Mouse (Mus musculus): ENCODE measurements at regions not wholly inside any gene's neighbourhood (a gene's known extent, or its start where the extent isn't known, plus 50 kb on each side); places are given as distances from the start of the nearest gene placed in this dataset.

- H3K4me1 ChIP-seq (ENCODE audit: control insufficient read depth in 1 of 2, insufficient read depth in 2 of 2, low read length in 2 of 2) = no peaks in the 10 kb centered on the region
- H3K27me3 ChIP-seq (ENCODE audit: control insufficient read depth in 1 of 2, insufficient read depth in 2 of 2, low read length in 2 of 2) = no peaks in the 10 kb centered on the region; a peak in 1 of 4 replicates
- H3K36me3 ChIP-seq (ENCODE audit: control insufficient read depth in 1 of 2, insufficient read depth in 2 of 2, low read length in 2 of 2) = no peaks in the 10 kb centered on the region
- no peaks in the 10 kb centered on the region for H3K79me2 ChIP-seq (ENCODE audit: control insufficient read depth, insufficient read depth, low read length, poor library complexity)
- H3K27ac ChIP-seq (ENCODE audit: control insufficient read depth, low read depth, low read length) = no peak overlapping the region
- no peak for TF ChIP-seq SMC3 (IDR thresholded peaks at IDR 0.05; ENCODE audit: low read depth, low read length)
- TF ChIP-seq GABPA (IDR thresholded peaks at IDR 0.05; ENCODE audit: low read depth, low read length) = no peak
- no peak for TF ChIP-seq ZNF384 (IDR thresholded peaks at IDR 0.05; ENCODE audit: low read depth, low read length)
- no peak for TF ChIP-seq TAL1 (IDR thresholded peaks at IDR 0.05; ENCODE audit: low read length)
- TF ChIP-seq MAZ (IDR thresholded peaks at IDR 0.05; ENCODE audit: low read depth, low read length) = no peak
- TF ChIP-seq GATA1 (IDR thresholded peaks at IDR 0.05; ENCODE audit: low read depth, low read length) = no peak
- no peak for TF ChIP-seq MYC (IDR thresholded peaks at IDR 0.05; ENCODE audit: low read depth, low read length)
- TF ChIP-seq MYB (IDR thresholded peaks at IDR 0.05; ENCODE audit: low read depth, low read length) = no peak
- TF ChIP-seq TCF12 (IDR thresholded peaks at IDR 0.05; ENCODE audit: low read depth, low read length) = no peak
- TF ChIP-seq ZMIZ1 (IDR thresholded peaks at IDR 0.05; ENCODE audit: low read depth, low read length) = no peak
- TF ChIP-seq TBP (IDR thresholded peaks at IDR 0.05; ENCODE audit: low read depth, low read length) = no peak
- no peak for TF ChIP-seq CTCF (IDR thresholded peaks at IDR 0.05 in 2 of 3, conservative IDR thresholded peaks at IDR 0.05 in 1 of 3; ENCODE audit: control insufficient read depth in 1 of 3, insufficient read depth in 1 of 3, low read depth in 2 of 3, low read length in 3 of 3, poor library complexity in 1 of 3, severe bottlenecking in 1 of 3)
- H3K4me3 ChIP-seq (ENCODE audit: control insufficient read depth in 1 of 2, insufficient read depth in 1 of 2, low read depth in 2 of 2, low read length in 2 of 2) = no peak overlapping the region
- no peaks in the 10 kb centered on the region for H3K9me3 ChIP-seq (replicated peaks; ENCODE audit: insufficient read depth, low read length)
- no peak overlapping the region for H3K9ac ChIP-seq (ENCODE audit: control insufficient read depth, low read depth, low read length, poor library complexity, severe bottlenecking)
- DNase-seq (ENCODE audit: low read depth, low spot score) = no peak
Measured at GRCm38 (mm10) chr13:3748859-3749258, 55.3 kb downstream of the Calml3 start.

GRCm38 (mm10) chr13:3746524-3746923 is 57.6 kb downstream of the Calml3 start:
- H3K4me1 ChIP-seq (ENCODE audit: control insufficient read depth in 1 of 2, insufficient read depth in 2 of 2, low read length in 2 of 2) = peaks cover 0 to 4% of the 10 kb centered on the region in 2 experiments; a peak in 1 of 4 replicates
- H3K9ac ChIP-seq (ENCODE audit: control insufficient read depth, low read depth, low read length, poor library complexity, severe bottlenecking) = no peak overlapping the region
- H3K4me3 ChIP-seq (ENCODE audit: control insufficient read depth in 1 of 2, insufficient read depth in 1 of 2, low read depth in 2 of 2, low read length in 2 of 2) = no peak overlapping the region
- no peak for DNase-seq (ENCODE audit: low read depth, low spot score)
- no peaks in the 10 kb centered on the region for H3K79me2 ChIP-seq (ENCODE audit: control insufficient read depth, insufficient read depth, low read length, poor library complexity)
- TF ChIP-seq POLR2A (IDR thresholded peaks at IDR 0.05; ENCODE audit: control insufficient read depth in 1 of 2, insufficient read depth in 1 of 2, low read depth in 1 of 2, low read length in 2 of 2, poor library complexity in 1 of 2) = no peak
- no peak for TF ChIP-seq RCOR1 (IDR thresholded peaks at IDR 0.05; ENCODE audit: low read depth, low read length)
- TF ChIP-seq GABPA (IDR thresholded peaks at IDR 0.05; ENCODE audit: low read depth, low read length) = no peak
- no peak for TF ChIP-seq HCFC1 (IDR thresholded peaks at IDR 0.05; ENCODE audit: low read depth, low read length)
- no peak for TF ChIP-seq BHLHE40 (IDR thresholded peaks at IDR 0.05; ENCODE audit: borderline replicate concordance, low read depth, low read length)
- TF ChIP-seq ZNF384 (IDR thresholded peaks at IDR 0.05; ENCODE audit: low read depth, low read length) = no peak
- no peak for TF ChIP-seq USF1 (IDR thresholded peaks at IDR 0.05; ENCODE audit: low read depth, low read length)
- TF ChIP-seq MXI1 (IDR thresholded peaks at IDR 0.05; ENCODE audit: low read depth, low read length) = no peak
- no peak for TF ChIP-seq ZMIZ1 (IDR thresholded peaks at IDR 0.05; ENCODE audit: low read depth, low read length)
- no peak for TF ChIP-seq UBTF (IDR thresholded peaks at IDR 0.05; ENCODE audit: borderline replicate concordance, insufficient read depth, low read depth, low read length)
- TF ChIP-seq JUND (IDR thresholded peaks at IDR 0.05; ENCODE audit: low read depth, low read length) = no peak
- TF ChIP-seq POLR2AphosphoS2 (IDR thresholded peaks at IDR 0.05; ENCODE audit: low read length) = no peak
- no peak for TF ChIP-seq CHD2 (IDR thresholded peaks at IDR 0.05; ENCODE audit: low read length)
- TF ChIP-seq ZKSCAN1 (IDR thresholded peaks at IDR 0.05; ENCODE audit: low read depth, low read length) = no peak
- TF ChIP-seq MYB (IDR thresholded peaks at IDR 0.05; ENCODE audit: low read depth, low read length) = no peak
- TF ChIP-seq KAT2A (conservative IDR thresholded peaks at IDR 0.05; ENCODE audit: low read depth, low read length) = no peak
- TF ChIP-seq NRF1 (IDR thresholded peaks at IDR 0.05; ENCODE audit: insufficient read depth, low read depth, low read length, poor library complexity, severe bottlenecking) = no peak
- no peaks in the 10 kb centered on the region; a peak in 1 of 4 replicates for H3K27me3 ChIP-seq (ENCODE audit: control insufficient read depth in 1 of 2, insufficient read depth in 2 of 2, low read length in 2 of 2)
- no peaks in the 10 kb centered on the region for H3K9me3 ChIP-seq (replicated peaks; ENCODE audit: insufficient read depth, low read length)
- H3K27ac ChIP-seq (ENCODE audit: control insufficient read depth, low read depth, low read length) = no peak overlapping the region
- H3K36me3 ChIP-seq (ENCODE audit: control insufficient read depth in 1 of 2, insufficient read depth in 2 of 2, low read length in 2 of 2) = peaks cover 0 to 2% of the 10 kb centered on the region in 2 experiments; a peak in 1 of 4 replicates
